Mouse (Mus musculus) layer of hippocampus, adult 18-20 months (tissue): Measurements from ENCODE around the gene Obp2a. TPM values are rescaled to one million over a fixed set of nuclear protein-coding genes. Genes with fewer than 3 reads are reported as not detected.
"Not testable (repeated sequence)": the region's sequence is repeated elsewhere in the genome, so short reads cannot be mapped to it uniquely, and the experiment has no call there.

Source experiments
- DNase-seq, 2 experiments: peaks; one replicate each; pipeline ENCODE4 v3.0.0; 2022; ENCODE audit warnings: low spot score in 2 of 2
- long read RNA-seq: library from polyadenylated mRNA; stranded (forward); transcript quantifications from one replicate; pipeline ENCODE4 v2.0.0, GENCODE M21; 2021
- total RNA-seq, 2 experiments: library from RNA; stranded (reverse); gene quantifications; 2 replicates each; pipeline ENCODE4 v1.2.3; 2021

The Obp2a gene
- not detected for total RNA-seq
- long read RNA-seq: 0 reads

- DNase-seq: not testable (repeated sequence)
Observed at GRCm38 (mm10) chr2:25699743-25700142, at the start of gene Obp2a. TSS of gene Obp2a (plus strand) at chr2:25700043.

GRCm38 (mm10) chr2:25652902-25653301, 46.9 kb upstream of the Obp2a start, which contains the start of gene Lcn8:
TSS of gene Lcn8 (plus strand) at chr2:25653120.
- DNase-seq: no peak

- DNase-seq: no peak
Observed at GRCm38 (mm10) chr2:25654502-25654901, 45.3 kb upstream of the Obp2a start.

- peak in 1 of 2 experiments; percentile 4 for DNase-seq
Observed at GRCm38 (mm10) chr2:25656691-25657090, 43.2 kb upstream of the Obp2a start.

DNA sequence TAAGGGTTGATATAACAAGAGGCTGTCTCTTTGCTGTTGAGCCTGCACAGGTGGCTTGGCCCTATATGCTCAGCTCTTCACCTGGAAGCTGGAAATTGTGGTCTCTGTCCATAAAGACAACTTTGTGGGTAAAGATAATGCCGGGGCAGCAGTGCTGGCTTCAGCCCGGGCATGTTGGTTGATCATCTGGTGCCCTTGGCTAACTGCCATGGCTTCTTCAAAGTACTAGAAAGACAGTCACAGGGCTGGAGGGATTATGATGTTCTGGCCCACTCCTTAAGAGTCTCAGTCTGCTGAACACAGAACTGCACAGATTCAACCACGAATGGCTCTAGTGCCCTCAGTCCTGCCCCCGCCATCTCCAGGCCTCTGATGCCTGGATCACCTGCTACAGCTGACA, 42.6 kb upstream of the Obp2a start:
- DNase-seq: no peak

- DNase-seq: no peak
Observed at GRCm38 (mm10) chr2:25657652-25658051, 42.2 kb upstream of the Obp2a start, which contains the start of gene Lcn5. TSS of gene Lcn5 (plus strand) at chr2:25657952.

GRCm38 (mm10) chr2:25660279-25660678, 39.6 kb upstream of the Obp2a start:
- no peak for DNase-seq

DNA sequence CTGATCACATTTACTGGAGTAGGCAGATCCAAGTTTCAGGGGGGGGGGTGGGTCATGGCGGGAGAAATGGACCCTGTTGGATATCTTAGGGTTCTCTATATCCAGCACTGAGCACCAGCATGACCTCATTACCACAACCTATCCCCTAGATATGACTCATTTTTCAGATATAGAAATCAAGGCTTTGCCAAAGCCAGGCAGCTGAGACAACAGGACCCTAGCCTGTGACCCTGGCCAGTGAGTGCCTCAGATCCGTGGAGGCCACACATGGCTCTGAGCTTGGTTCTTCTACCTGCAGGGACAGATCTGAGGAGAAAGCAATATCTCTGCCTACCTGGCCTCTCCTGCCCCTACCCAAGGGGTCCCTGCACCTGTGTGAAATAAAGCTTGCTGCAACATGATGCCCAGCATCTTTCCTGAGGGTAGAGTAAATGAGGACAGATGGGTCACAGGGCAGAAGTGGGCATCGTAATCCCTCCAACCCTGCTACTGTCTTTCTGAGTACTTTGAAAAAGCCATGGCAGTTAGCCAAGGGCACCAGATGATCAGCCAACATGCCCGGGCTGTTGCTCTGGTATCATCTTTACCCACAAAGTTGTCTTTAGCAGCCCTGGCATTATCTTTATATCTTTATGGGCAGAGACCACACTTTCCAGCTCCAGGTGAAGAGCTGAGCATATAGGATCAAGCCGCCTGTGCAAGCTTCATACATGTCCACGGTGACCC, 38.4 kb upstream of the Obp2a start:
- no peak for DNase-seq

- DNase-seq: peak in 1 of 2 experiments; percentile 57
Observed at GRCm38 (mm10) chr2:25663511-25663910, 36.3 kb upstream of the Obp2a start.

DNA sequence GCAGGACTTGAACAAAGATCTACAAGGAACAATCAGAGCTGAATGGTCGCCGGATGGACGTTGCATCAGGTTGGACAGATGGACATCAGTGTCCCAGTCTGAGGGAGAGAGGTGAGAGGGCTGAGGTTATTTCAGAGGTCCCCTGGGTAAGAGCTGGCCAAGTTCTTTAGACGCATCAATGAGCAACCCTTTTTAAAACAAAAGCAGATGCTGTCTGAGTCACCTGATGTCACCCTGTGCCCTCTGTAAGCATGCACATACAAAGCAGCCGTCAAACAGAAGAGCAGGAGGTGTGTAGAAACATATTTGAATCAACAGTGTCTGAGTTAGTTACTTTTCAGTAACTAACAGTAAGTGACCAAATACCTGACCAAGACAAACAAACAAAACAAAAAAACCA, 35.7 kb upstream of the Obp2a start:
- no peak for DNase-seq

GRCm38 (mm10) chr2:25666516-25666915, 33.3 kb upstream of the Obp2a start:
- no peak for DNase-seq

DNA sequence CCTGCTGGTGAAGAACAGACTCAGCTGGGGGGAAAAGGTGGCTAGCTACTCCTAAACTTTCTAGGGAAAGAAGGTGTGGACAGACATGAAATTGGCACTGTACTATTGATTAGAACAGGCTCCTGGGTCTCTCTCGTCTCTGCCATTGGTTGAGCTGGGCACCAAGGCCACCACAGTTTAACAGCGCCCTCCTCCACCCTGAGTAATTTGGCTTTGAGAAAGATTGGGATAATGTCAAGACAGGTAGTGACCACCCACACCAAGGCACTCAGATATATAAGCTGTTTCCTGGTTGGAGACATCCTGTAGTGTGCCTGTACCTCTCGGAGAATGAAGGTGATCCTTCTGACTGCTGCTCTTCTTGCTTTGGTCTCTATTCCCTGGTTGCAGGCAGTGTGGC, 23.4 kb upstream of the Obp2a start, which contains the start of gene Lcn6:
Gene Lcn6, plus strand, starts transcription at position 301 of the 400 bp plus-strand sequence.
- no peak for DNase-seq

- DNase-seq: no peak
Observed at GRCm38 (mm10) chr2:25679559-25679958, 20.3 kb upstream of the Obp2a start.

DNA sequence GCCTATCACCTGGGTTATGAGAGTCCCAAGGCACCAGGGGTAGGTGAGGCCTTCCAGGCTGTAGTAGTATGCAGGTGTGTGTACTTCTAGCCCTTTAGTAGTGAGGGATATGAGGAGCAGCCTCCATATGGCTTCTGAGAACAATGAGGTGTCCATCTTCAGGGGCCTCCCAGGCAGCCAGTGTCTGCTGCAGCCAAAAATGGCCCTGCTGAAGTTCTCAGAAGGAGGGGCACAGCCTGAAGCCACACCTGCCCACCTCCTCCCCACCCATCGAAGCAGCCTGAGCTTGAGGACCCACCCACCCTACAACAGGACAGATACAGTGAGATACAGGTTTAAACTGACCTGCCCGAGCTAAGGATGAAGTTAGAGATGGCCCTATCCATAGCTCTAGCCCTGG, 17.4 kb upstream of the Obp2a start, which contains the start of gene Lcn10:
Gene Lcn10, plus strand, starts transcription at position 301 of the 400 bp plus-strand sequence.
- no peak for DNase-seq

GRCm38 (mm10) chr2:25686941-25687340, 12.9 kb upstream of the Obp2a start:
- DNase-seq: no peak

DNA sequence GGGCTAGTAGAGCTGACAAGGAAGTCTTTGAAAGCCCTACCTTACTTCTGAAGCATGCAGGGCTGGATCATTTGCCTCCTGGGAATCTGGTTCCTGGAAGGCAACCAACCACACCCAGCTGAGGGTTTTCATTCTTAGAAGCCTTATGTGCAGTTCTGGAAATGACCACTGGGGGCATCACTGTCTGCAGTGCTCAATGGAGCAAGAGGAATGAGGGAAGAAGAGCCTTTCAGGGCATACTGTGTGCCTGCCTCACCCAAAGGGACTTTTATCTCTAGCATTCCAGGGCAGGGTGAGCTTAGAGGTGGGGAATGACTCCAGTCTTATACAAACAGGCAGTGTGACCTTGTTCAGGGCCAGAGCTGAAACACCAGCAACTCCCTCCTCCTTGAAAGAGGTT, 5.2 kb upstream of the Obp2a start:
- peak in 1 of 2 experiments; percentile 71 for DNase-seq

DNA sequence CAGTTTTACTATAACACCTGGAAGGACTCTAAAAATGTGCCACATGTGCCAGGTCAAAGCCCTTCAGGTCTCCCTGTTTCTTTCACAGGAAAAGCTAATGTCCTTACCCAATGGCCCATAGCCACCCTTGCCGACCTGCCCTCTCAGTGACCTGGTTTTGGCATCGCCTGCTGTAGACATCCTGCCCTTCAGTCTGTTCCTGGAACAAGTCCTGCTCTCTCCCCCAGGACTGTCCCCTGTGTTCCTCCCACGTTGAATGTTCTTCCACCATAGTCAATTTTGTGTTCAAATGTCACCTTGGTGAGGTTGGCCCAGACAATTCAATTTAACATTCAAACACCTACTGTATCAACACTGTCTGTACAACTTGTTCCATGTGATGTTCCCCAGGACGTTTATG, 2.9 kb upstream of the Obp2a start:
- DNase-seq: no peak

GRCm38 (mm10) chr2:25698696-25699095, 1.1 kb upstream of the Obp2a start:
- no peak for DNase-seq

DNA sequence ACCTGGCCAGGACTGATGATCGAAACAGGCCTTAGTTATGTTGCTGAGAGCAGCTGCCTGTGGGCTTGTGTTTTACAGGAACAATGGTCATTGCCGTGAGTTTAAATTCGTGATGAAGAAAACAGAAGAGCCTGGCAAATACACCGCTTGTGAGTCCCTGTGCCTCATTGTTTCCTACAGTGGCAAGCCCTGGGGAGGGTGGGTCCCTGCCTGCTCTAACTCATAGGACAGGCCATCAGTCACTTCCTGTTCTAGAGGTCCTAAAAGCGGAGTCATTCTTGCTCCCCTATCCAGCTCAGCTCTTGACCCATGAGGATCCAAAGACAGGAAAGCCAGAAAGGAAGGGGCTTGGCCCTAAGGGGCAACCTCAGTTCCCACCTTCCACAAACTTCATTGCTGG, 1.2 kb downstream of the Obp2a start:
- DNase-seq: no peak

DNA sequence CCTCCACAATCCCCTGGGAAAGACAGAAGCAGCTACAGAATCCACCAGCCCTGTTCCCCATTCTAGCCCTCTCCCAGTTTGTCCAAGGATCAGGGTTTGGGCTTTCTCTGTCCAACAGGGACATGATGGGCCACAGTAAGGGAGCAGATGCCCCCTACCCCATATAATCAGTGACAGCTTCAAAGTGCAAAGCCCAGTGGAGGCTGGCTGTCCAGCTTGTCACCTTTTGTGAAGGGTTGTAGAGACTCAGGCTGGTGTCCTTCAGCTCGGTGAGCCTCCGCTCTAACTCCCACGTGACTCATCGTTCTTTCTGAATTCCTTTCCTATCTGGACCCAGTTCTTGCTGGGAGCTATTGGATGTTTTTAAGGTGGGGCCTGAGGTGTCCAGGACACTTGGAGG, 3.9 kb downstream of the Obp2a start:
- DNase-seq: no peak

- peak; percentile 88 to 90 for DNase-seq
Observed at GRCm38 (mm10) chr2:25706643-25707481, 7.0 kb downstream of the Obp2a start, which contains the start of gene Bmyc. TSS of gene Bmyc (plus strand) at chr2:25706739.

- peak in 1 of 2 experiments; percentile 40 for DNase-seq
Observed at GRCm38 (mm10) chr2:25708121-25708520, 8.3 kb downstream of the Obp2a start.
